Mouse (Mus musculus): ENCODE results near the gene Ctnnbl1. TPM values are rescaled to one million over a fixed set of nuclear protein-coding genes. Genes with fewer than 3 reads are reported as not detected.
A peak's percentile ranks its signal among the peaks of the same experiment; 100 is the strongest.

The Ctnnbl1 gene
- polyA plus RNA-seq, 1 experiment from 2014 or later: 98.3 TPM

DNA sequence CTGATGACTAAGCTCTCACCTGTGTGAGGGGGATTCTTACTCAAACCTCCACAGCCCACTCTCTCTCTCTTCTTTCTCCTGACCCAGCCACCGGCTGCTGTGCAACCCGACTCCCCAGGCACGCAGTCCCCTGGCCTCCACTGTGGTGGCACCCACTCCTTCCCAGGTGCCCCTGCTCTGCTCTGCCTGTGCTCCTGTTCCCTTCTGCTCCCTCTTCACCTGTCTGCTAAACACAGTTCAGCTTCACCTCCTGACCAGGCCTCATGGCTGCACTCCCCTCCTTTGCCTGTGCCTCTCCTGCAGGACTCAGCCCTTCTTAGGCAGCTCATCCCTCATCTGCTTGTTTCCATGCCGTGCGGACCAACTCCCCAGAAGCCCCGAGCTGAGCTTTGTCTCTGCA is 92.9 kb downstream of the Ctnnbl1 start:
- no peak for ATAC-seq (replicated peaks; ENCODE audit: low FRiP score)
- Histone ChIP-seq H3K9ac (ENCODE audit: low read length) (no peak overlapping the region), H3K27me3 (ENCODE audit: control insufficient read depth, insufficient read depth, low read length) (no peaks in the 10 kb centered on the region), H3K4me2 (ENCODE audit: low read depth, low read length, severe bottlenecking) (no peak overlapping the region), H3K27ac (ENCODE audit: low read depth, low read length) (no peak overlapping the region), H3K4me3 (ENCODE audit: low read depth, low read length) (no peak overlapping the region), H3K9me3 (ENCODE audit: control insufficient read depth, low read length) (no peaks in the 10 kb centered on the region), H3K4me1 (replicated peaks; ENCODE audit: control insufficient read depth, insufficient read depth, low read length) (no peaks in the 10 kb centered on the region), H3K36me3 (ENCODE audit: control insufficient read depth, insufficient read depth, low read length) (no peaks in the 10 kb centered on the region)
- DNase-seq (ENCODE audit: low spot score): peak; percentile 28
- 88% methylated on average over 6 of the region's 6 CpGs for WGBS

DNA sequence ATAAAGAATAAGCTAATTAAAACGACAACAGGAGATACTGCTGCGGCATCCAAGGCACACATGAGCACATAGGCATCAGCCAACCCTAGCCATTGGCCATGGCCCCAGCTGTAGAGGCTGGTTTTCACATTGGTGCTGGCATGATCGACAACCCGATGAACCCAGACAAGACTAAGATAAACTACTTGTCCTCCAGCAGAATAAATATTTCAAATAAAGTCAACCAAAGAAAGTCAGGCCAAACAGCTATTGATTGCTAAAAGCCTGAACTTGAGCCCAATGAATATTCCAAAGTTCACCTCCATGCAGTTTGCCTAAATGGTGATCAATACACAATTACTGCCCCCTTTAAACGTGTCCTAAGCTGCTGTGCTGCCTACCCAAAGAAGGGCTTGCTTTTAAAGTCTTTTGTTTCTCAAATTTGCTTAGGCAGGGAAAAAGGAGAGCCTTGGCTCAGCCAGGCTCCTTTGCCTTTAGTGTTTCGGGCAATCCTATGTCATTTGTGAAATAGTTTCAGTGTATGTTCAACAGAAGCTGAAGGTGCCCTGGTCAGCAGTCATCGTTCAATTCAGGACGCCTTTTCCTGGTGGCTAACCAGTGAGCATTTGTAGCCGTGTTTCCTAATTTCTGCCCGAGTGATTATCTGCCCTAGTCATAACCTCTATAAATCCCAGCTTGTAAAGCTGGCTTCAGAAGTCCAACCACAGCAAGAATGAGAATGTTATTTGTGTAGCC is 93.6 kb downstream of the Ctnnbl1 start:
- Histone ChIP-seq H3K4me2 (ENCODE audit: low read depth, low read length, severe bottlenecking) (no peak overlapping the region), H3K4me3 (ENCODE audit: low read depth, low read length) (no peak overlapping the region), H3K9me3 (ENCODE audit: control insufficient read depth, low read length) (no peaks in the 10 kb centered on the region), H3K27ac (ENCODE audit: low read depth, low read length) (no peak overlapping the region), H3K4me1 (replicated peaks; ENCODE audit: control insufficient read depth, insufficient read depth, low read length) (no peaks in the 10 kb centered on the region), H3K36me3 (ENCODE audit: control insufficient read depth, insufficient read depth, low read length) (no peaks in the 10 kb centered on the region), H3K9ac (ENCODE audit: low read length) (no peak overlapping the region), H3K27me3 (ENCODE audit: control insufficient read depth, insufficient read depth, low read length) (no peaks in the 10 kb centered on the region)
- ATAC-seq (replicated peaks; ENCODE audit: low FRiP score): no peak
- 82% methylated on average over 10 of the region's 10 CpGs for WGBS
- DNase-seq (ENCODE audit: low spot score): peak; percentile 21

DNA sequence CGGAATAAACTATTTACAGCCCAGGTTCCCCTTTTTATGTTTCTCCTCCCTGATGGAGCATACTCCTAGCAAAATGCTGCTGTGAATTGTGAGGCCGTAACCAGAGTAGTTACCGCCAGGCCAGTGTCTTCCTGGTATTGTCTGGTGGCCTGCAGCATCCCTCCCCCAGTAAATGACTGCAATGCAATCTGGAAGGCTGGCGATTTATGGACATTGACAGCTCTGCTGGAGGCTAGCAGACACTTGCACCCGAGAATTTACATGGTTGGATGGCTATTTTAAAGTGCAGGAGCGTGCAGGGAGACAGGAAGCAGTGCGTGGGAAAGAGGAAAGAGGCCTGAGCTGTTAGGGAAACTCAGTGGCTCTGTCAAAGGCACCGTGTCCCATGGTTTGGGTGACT is 99.8 kb downstream of the Ctnnbl1 start:
- no peaks in the 10 kb centered on the region for H3K36me3 ChIP-seq (ENCODE audit: control insufficient read depth, insufficient read depth, low read length)
- no peaks in the 10 kb centered on the region for H3K27me3 ChIP-seq (ENCODE audit: control insufficient read depth, insufficient read depth, low read length)
- DNase-seq (ENCODE audit: low spot score) (no peak), ATAC-seq (replicated peaks; ENCODE audit: low FRiP score) (no peak)
- 83% methylated on average over 8 of the region's 8 CpGs for WGBS
- no peaks in the 10 kb centered on the region for H3K9me3 ChIP-seq (ENCODE audit: control insufficient read depth, low read length)
- H3K27ac ChIP-seq (ENCODE audit: low read depth, low read length): no peak overlapping the region
- peaks cover 6% of the 10 kb centered on the region; the same call in 1 of the 2 replicates for H3K4me1 ChIP-seq (replicated peaks; ENCODE audit: control insufficient read depth, insufficient read depth, low read length)
- H3K4me2 ChIP-seq (ENCODE audit: low read depth, low read length, severe bottlenecking): no peak overlapping the region
- H3K9ac ChIP-seq (ENCODE audit: low read length): no peak overlapping the region
- no peak overlapping the region for H3K4me3 ChIP-seq (ENCODE audit: low read depth, low read length)

DNA sequence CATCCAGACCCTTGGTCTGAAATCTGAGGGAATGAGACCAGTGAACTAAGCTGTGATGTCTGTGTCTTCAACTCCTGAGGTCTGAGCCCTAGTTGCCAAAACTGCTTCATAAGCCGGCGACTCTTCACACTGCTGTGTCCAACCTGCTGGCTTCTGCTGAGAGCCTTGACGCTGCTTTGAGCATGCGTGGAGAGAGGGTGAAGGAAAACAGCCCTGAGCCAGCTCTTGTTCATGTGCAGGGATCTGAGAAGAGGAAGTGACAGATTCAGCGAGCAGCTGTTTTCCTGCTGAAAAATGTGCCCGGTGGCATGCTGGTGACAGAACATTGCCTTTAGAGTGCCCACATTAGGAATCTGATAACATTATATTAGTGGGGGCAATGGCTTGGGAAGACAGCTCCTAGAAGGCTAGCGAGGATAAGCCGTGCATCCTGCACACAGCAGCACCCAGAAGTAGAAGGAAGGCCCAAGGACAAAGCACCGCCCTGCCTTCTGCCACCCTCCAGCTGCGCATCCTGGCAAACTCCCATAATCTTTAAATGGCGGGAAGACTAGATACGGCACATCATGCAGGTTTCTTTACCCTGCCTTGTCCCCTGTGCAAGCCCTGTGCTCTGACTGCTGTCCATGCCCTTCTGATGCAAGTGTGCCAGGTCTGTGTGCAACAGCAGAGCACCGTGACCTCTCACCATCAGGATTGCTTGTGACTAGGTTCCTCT is 101.2 kb downstream of the Ctnnbl1 start:
- Histone ChIP-seq H3K4me1 (replicated peaks; ENCODE audit: control insufficient read depth, insufficient read depth, low read length) (peaks cover 6% of the 10 kb centered on the region; the same call in 1 of the 2 replicates), H3K27me3 (ENCODE audit: control insufficient read depth, insufficient read depth, low read length) (no peaks in the 10 kb centered on the region), H3K4me3 (ENCODE audit: low read depth, low read length) (no peak overlapping the region), H3K9me3 (ENCODE audit: control insufficient read depth, low read length) (no peaks in the 10 kb centered on the region), H3K27ac (ENCODE audit: low read depth, low read length) (no peak overlapping the region), H3K9ac (ENCODE audit: low read length) (no peak overlapping the region), H3K36me3 (ENCODE audit: control insufficient read depth, insufficient read depth, low read length) (no peaks in the 10 kb centered on the region), H3K4me2 (ENCODE audit: low read depth, low read length, severe bottlenecking) (no peak overlapping the region)
- WGBS: 96% methylated on average over 13 of the region's 13 CpGs
- no peak for DNase-seq (ENCODE audit: low spot score)
- no peak for ATAC-seq (replicated peaks; ENCODE audit: low FRiP score)

DNA sequence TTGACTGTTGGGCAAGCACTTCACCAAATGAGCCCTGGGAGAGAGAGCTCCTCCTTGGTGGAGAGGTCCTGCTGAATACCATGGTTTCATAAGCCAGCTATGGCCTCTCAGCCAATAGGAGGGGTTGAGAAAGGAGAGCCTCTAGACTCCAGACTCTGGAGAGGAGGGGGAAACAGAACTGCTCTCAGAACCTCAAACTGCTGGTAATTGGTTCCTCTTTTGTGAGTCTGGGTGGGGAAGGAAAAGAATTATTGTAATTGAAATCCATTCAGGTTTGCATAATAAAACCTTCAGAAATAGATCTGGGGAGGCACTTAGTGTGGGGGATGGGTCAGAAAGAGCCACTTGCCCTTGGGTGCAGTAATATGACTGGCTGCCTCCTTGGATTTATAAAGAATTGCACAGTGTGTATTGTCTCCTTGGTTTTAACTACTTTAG is 103.5 kb downstream of the Ctnnbl1 start:
- no peak overlapping the region for H3K9ac ChIP-seq (ENCODE audit: low read length)
- H3K36me3 ChIP-seq (ENCODE audit: control insufficient read depth, insufficient read depth, low read length): no peaks in the 10 kb centered on the region
- H3K27me3 ChIP-seq (ENCODE audit: control insufficient read depth, insufficient read depth, low read length): no peaks in the 10 kb centered on the region
- H3K4me2 ChIP-seq (ENCODE audit: low read depth, low read length, severe bottlenecking): no peak overlapping the region
- peak; percentile 64 for ATAC-seq (replicated peaks; ENCODE audit: low FRiP score)
- peaks cover 6% of the 10 kb centered on the region; the same call in 1 of the 2 replicates for H3K4me1 ChIP-seq (replicated peaks; ENCODE audit: control insufficient read depth, insufficient read depth, low read length)
- DNase-seq (ENCODE audit: low spot score): no peak
- no peaks in the 10 kb centered on the region for H3K9me3 ChIP-seq (ENCODE audit: control insufficient read depth, low read length)
- no peak overlapping the region for H3K4me3 ChIP-seq (ENCODE audit: low read depth, low read length)
- no peak overlapping the region for H3K27ac ChIP-seq (ENCODE audit: low read depth, low read length)

DNA sequence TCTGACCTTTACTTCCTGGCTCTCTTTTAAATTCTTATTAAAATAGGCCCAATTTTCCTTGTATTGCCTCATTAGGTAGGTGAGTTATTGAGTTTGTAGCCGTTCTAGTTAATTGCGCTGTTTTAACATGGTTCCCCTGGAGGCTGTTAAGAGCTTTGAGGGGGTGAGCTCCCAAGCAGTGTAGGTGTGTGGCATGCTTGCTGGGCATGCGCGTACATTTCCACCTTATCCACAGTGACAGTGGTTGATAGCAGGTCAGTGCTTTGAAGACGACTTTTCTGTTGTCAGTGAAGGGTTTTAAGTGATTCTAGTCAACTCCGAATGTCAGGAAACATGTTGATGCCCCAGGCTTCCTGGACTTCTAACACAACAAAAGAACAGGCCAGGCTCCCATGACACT is 103.9 kb downstream of the Ctnnbl1 start:
- ATAC-seq (replicated peaks; ENCODE audit: low FRiP score) (no peak), DNase-seq (ENCODE audit: low spot score) (no peak)
- Histone ChIP-seq H3K36me3 (ENCODE audit: control insufficient read depth, insufficient read depth, low read length) (no peaks in the 10 kb centered on the region), H3K27me3 (ENCODE audit: control insufficient read depth, insufficient read depth, low read length) (no peaks in the 10 kb centered on the region), H3K27ac (ENCODE audit: low read depth, low read length) (no peak overlapping the region; the same call in 1 of the 2 replicates), H3K4me2 (ENCODE audit: low read depth, low read length, severe bottlenecking) (no peak overlapping the region), H3K4me1 (replicated peaks; ENCODE audit: control insufficient read depth, insufficient read depth, low read length) (peaks cover 6% of the 10 kb centered on the region; the same call in 1 of the 2 replicates), H3K9me3 (ENCODE audit: control insufficient read depth, low read length) (no peaks in the 10 kb centered on the region), H3K4me3 (ENCODE audit: low read depth, low read length) (no peak overlapping the region), H3K9ac (ENCODE audit: low read length) (no peak overlapping the region)
- 69% methylated on average over 6 of the region's 6 CpGs for whole genome bisulfite sequencing

DNA sequence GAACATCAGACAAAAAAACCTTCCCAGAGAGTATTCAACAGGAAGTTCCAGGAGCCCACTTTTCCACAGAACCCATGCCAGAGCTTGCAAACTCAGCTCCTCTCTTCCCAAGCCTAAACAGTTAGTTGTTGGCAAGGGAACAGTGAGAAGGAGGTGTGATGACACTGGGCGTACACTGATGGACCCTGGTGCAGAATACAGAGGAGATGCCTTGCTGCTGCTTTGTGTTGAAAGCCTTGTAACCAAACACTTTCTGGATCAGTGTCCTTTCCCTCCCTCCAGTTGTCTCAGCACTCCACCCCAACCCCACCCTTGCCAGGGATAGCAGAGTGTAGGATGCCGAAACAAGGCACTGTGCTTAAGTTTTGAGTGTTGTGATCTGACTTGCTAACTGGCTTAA is 107.5 kb downstream of the Ctnnbl1 start:
- no peaks in the 10 kb centered on the region for H3K36me3 ChIP-seq (ENCODE audit: control insufficient read depth, insufficient read depth, low read length)
- no peak overlapping the region for H3K27ac ChIP-seq (ENCODE audit: low read depth, low read length)
- peaks cover 6% of the 10 kb centered on the region; the same call in 1 of the 2 replicates for H3K4me1 ChIP-seq (replicated peaks; ENCODE audit: control insufficient read depth, insufficient read depth, low read length)
- H3K9ac ChIP-seq (ENCODE audit: low read length): no peak overlapping the region
- H3K4me3 ChIP-seq (ENCODE audit: low read depth, low read length): no peak overlapping the region
- no peak for DNase-seq (ENCODE audit: low spot score)
- WGBS: 81% methylated on average over 2 of the region's 2 CpGs
- ATAC-seq (replicated peaks; ENCODE audit: low FRiP score): no peak
- H3K9me3 ChIP-seq (ENCODE audit: control insufficient read depth, low read length): no peaks in the 10 kb centered on the region
- no peaks in the 10 kb centered on the region for H3K27me3 ChIP-seq (ENCODE audit: control insufficient read depth, insufficient read depth, low read length)
- H3K4me2 ChIP-seq (ENCODE audit: low read depth, low read length, severe bottlenecking): no peak overlapping the region

DNA sequence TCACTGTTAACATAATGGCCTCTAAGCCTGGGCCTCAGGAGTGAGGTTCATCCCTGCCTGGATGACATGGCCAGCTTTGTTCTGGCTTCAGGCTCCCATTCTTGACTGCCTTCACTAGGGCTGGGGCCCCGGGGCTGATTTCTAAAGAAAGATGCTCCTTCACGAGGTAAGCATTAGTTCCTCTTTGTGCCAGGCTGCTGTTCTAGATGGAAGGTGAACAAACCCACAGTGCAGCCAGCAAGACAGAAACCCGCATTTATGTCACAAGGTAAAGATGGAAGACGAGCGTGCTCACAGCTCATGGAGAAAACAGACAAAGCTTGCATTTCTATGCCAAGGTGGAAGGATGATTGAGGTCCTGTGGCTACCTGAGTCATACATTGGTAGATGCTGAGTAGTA is 108.6 kb downstream of the Ctnnbl1 start:
- Histone ChIP-seq H3K4me2 (ENCODE audit: low read depth, low read length, severe bottlenecking) (no peak overlapping the region), H3K4me1 (replicated peaks; ENCODE audit: control insufficient read depth, insufficient read depth, low read length) (peaks cover 4% of the 10 kb centered on the region; the same call in 1 of the 2 replicates), H3K9me3 (ENCODE audit: control insufficient read depth, low read length) (no peaks in the 10 kb centered on the region), H3K9ac (ENCODE audit: low read length) (no peak overlapping the region), H3K36me3 (ENCODE audit: control insufficient read depth, insufficient read depth, low read length) (no peaks in the 10 kb centered on the region), H3K4me3 (ENCODE audit: low read depth, low read length) (no peak overlapping the region), H3K27me3 (ENCODE audit: control insufficient read depth, insufficient read depth, low read length) (no peaks in the 10 kb centered on the region), H3K27ac (ENCODE audit: low read depth, low read length) (no peak overlapping the region)
- 81% methylated on average over 5 of the region's 5 CpGs for WGBS
- ATAC-seq (replicated peaks; ENCODE audit: low FRiP score): no peak
- no peak for DNase-seq (ENCODE audit: low spot score)

All from forebrain, embryonic 11.5 days (tissue).